Mouse (Mus musculus): ENCODE data around the gene Olfr668.
"Not testable (repeated sequence)": the region's sequence is repeated elsewhere in the genome, so short reads cannot be mapped to it uniquely, and the experiment has no call there.

Gene Olfr668

DNA sequence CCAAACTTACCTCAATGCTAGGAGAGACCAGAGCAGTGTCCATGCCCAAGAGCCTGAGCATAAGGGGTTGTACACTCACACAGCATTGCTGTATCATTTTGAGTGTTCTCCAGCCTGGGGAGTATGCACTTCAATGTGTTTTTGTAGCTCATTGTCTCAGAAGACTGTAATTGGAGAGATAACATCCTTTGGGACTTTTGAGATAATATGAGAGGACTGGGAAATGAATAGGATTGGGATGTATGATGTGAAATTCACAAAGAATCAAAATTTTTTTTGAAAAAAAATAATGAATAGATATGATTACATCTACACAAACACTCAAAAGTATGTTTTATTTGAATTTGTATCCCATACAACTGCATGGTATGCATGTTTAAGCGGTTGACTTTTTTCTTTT is at the start of gene Olfr668:
TSS of gene Olfr668 (minus strand) at position 101 of the 400 bp plus-strand sequence.
- DNase-seq (ENCODE audit: low read depth): no peak

DNA sequence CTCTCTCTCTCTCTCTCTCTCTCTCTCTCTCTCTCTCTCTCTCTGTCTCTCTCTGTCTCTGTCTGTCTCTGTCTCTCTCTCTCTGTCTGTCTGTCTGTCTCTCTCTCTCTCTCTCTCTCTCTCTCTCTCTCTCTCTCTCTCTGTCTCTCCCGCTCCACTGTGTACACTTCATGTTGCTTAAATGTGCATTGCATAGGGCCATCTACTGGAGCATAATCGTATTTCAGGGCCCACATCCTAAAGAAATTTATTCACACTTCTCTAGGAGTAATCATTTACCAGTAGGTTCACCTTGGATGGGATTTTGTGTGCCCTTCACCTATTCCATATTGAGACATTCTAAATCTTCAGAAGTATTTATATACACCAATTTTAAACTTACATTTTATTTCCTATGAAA is 44.6 kb upstream of the Olfr668 start:
- DNase-seq (ENCODE audit: low read depth): not testable (repeated sequence)

DNA sequence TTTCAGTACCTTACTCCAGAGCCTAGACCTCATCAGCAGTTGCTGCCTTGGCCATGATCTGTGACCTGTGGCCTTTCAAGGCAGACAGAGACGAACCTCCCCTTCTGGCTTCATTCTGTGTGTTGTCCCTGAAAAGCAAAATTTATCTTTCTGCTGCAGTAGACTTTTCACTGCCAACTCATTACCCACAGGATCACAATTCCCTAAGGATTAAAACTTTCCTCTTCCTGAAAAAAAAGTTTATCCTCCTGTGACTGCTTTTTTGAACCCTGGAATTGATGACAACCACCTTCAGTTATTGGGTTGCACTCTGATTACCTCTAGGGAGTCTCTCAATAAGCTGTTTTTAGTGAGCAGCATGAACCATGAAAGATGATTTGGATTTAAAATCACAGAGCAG is 34.7 kb upstream of the Olfr668 start, which contains the start of gene Olfr670:
TSS of gene Olfr670 (minus strand) at position 101 of the 400 bp plus-strand sequence.
- DNase-seq (ENCODE audit: low read depth): no peak

DNA sequence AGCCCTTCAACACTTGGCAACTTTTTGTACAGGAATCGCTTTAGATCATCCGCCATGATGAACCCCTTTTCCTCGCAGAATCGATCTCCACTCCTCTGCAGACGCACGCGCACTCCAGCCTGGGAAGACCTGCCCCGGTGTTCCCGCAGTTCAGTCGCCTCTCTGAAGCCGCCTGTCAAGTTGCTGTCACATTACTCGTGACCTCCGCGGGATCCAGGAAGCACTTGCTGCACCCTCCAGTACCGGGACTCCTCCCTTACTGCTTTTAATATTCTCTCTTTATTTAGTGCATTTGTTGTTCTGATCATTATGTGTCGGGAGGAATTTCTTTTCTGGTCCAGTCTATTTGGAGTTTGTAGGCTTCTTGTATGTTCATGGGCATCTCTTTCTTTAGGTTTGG is 22.4 kb upstream of the Olfr668 start:
- not testable (repeated sequence) for DNase-seq (ENCODE audit: low read depth)

DNA sequence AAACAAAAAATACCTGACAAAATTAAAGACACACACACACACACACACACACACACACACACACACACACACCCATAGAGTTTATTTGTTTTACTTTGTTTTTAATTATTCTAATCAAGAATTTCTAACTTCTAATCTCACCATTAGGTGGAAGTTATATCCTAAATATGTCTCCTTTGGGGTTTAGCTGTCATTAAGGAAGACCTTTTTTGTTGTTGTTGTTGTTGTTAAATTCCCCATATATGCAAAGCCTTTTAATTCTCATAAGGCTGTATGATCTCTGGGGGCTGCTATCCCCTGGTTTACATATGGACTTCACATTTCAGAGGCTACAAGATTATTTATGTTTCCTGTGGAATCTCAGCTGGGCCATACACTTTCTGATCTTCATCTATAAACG is 6.1 kb upstream of the Olfr668 start, which contains the start of gene Olfr669:
TSS of gene Olfr669 (plus strand) at position 301 of the 400 bp plus-strand sequence.
- no peak for DNase-seq (ENCODE audit: low read depth)

DNA sequence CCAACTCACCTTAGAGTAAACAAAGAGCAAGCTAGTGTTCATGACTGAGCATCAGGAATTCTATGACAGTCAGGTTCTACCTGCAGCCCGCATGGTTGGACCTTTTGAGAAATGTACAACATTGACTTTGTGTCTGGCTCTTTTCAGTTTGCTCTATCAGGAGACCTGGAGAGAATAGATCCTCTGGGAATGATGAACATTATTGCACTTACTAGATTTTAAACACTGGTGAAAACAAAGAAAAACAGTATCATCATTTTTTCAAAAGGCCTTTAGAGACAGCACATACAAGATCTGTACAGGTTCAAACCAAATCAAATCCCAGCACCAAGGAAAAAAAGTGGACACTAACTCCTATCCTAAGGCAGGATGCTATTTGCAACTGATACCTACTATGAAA is 6.5 kb downstream of the Olfr668 start, which contains the start of gene Olfr667:
TSS of gene Olfr667 (minus strand) at position 101 of the 400 bp plus-strand sequence.
- DNase-seq (ENCODE audit: low read depth): no peak

DNA sequence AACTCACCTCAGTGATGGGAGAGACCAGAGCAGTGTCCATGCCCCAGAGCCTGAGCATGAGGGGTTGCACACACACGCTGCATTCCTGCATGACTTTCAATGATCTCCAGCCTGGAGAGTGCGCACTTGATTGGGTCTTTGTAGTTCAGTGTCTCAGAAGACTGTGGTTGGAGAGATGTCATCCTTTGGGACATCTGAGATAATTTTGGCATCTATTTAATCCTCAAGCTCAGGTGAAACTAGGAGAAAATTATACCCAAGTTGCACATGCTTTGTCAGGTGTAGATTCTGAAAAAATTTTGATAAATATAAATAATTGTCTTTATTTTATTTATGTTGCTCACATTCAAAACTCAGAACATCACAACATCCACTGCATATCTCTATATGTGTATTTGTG is 32.0 kb downstream of the Olfr668 start, which contains the start of gene Olfr666:
TSS of gene Olfr666 (minus strand) at position 101 of the 400 bp plus-strand sequence.
- no peak for DNase-seq (ENCODE audit: low read depth)

DNA sequence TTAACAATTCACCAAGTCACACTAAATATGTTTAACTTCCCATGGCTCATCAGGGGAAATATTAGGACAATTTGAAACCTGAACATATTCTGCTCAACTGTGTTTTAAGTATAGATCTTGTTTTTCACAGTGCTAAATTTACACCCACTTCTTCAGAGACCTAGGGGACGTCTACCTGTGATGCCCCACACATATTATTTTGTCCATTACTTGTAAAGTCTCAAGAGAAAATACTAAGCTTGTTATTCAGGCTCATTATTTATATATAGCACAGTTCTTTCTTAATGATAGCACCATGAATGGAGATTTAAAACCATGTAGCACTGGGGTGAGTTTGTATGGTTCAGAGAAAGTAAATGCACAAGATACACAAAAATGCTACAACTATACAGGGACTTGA is 50.1 kb downstream of the Olfr668 start, which contains the start of gene Olfr665:
TSS of gene Olfr665 (plus strand) at position 301 of the 400 bp plus-strand sequence.
- no peak for DNase-seq (ENCODE audit: low read depth)
